Mouse (Mus musculus): ENCODE measurements around the gene Dok5. TPM values are rescaled to one million over a fixed set of nuclear protein-coding genes. Genes with fewer than 3 reads are reported as not detected.

Gene Dok5
- polyA plus RNA-seq, 1 experiment = 0.11 TPM

- Histone ChIP-seq H3K27ac (ENCODE audit: control insufficient read depth, insufficient read depth, low read depth, low read length) (no peak overlapping the region), H3K36me3 (ENCODE audit: control insufficient read depth, insufficient read depth, low read length) (no peaks in the 10 kb centered on the region), H3K27me3 (ENCODE audit: control insufficient read depth, insufficient read depth, low read length) (no peaks in the 10 kb centered on the region), H3K4me3 (ENCODE audit: control insufficient read depth, low read depth, low read length) (no peak overlapping the region), H3K4me1 (ENCODE audit: control insufficient read depth, insufficient read depth, low read length) (no peaks in the 10 kb centered on the region)
- TF ChIP-seq POLR2A (IDR thresholded peaks at IDR 0.05; ENCODE audit: control insufficient read depth, low read depth, low read length) (no peak), CTCF (IDR thresholded peaks at IDR 0.05; ENCODE audit: control insufficient read depth, insufficient read depth, insufficient replicate concordance, low read depth, low read length) (no peak)
Observed at GRCm38 (mm10) chr2:170771555-170771954, 39.9 kb downstream of the Dok5 start.

- H3K27ac ChIP-seq (ENCODE audit: control insufficient read depth, insufficient read depth, low read depth, low read length) = no peak overlapping the region
Observed at GRCm38 (mm10) chr2:170772126-170772884, 40.7 kb downstream of the Dok5 start.

DNA sequence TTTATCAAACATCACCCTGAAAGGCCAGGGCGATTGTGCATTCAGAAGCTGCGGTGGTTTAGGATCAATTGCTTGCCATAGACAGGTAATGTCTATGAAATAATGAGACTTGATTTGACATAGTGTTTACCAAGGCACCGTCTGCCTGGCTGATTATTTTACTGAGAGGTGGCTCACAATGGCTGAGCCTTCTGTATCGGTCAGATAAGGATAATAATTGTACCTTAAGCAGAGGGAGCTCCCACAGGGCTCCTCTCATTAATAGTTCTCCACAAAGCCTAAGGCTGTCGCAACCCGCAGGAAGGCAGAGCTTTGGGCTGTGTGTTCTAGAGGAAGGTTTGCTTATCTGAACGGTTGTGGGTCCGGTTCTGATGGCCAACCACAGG is 41.3 kb downstream of the Dok5 start:
- Histone ChIP-seq H3K27me3 (ENCODE audit: control insufficient read depth, insufficient read depth, low read length) (no peaks in the 10 kb centered on the region), H3K36me3 (ENCODE audit: control insufficient read depth, insufficient read depth, low read length) (no peaks in the 10 kb centered on the region), H3K4me3 (ENCODE audit: control insufficient read depth, low read depth, low read length) (peak overlapping the region; percentile 49), H3K4me1 (ENCODE audit: control insufficient read depth, insufficient read depth, low read length) (no peaks in the 10 kb centered on the region), H3K27ac (ENCODE audit: control insufficient read depth, insufficient read depth, low read depth, low read length) (no peak overlapping the region)
- TF ChIP-seq CTCF (IDR thresholded peaks at IDR 0.05; ENCODE audit: control insufficient read depth, insufficient read depth, insufficient replicate concordance, low read depth, low read length) (no peak), POLR2A (IDR thresholded peaks at IDR 0.05; ENCODE audit: control insufficient read depth, low read depth, low read length) (no peak)

More at GRCm38 (mm10) chr2:170772126-170772884, 40.7 kb downstream of the Dok5 start:
- Histone ChIP-seq H3K4me3 (ENCODE audit: control insufficient read depth, low read depth, low read length) (peak overlapping the region; percentile 49), H3K36me3 (ENCODE audit: control insufficient read depth, insufficient read depth, low read length) (no peaks in the 10 kb centered on the region), H3K4me1 (ENCODE audit: control insufficient read depth, insufficient read depth, low read length) (no peaks in the 10 kb centered on the region), H3K27me3 (ENCODE audit: control insufficient read depth, insufficient read depth, low read length) (no peaks in the 10 kb centered on the region)
- TF ChIP-seq POLR2A (IDR thresholded peaks at IDR 0.05; ENCODE audit: control insufficient read depth, low read depth, low read length) (no peak), CTCF (IDR thresholded peaks at IDR 0.05; ENCODE audit: control insufficient read depth, insufficient read depth, insufficient replicate concordance, low read depth, low read length) (no peak)

GRCm38 (mm10) chr2:170775577-170775976 is 44.0 kb downstream of the Dok5 start:
- Histone ChIP-seq H3K4me3 (ENCODE audit: control insufficient read depth, low read depth, low read length) (peak overlapping the region; percentile 90), H3K27ac (ENCODE audit: control insufficient read depth, insufficient read depth, low read depth, low read length) (peak overlapping the region; percentile 12; the same call in 1 of the 2 replicates), H3K4me1 (ENCODE audit: control insufficient read depth, insufficient read depth, low read length) (no peaks in the 10 kb centered on the region), H3K36me3 (ENCODE audit: control insufficient read depth, insufficient read depth, low read length) (no peaks in the 10 kb centered on the region), H3K27me3 (ENCODE audit: control insufficient read depth, insufficient read depth, low read length) (no peaks in the 10 kb centered on the region)
- TF ChIP-seq POLR2A (IDR thresholded peaks at IDR 0.05; ENCODE audit: control insufficient read depth, low read depth, low read length) (no peak; the same call in 1 of the 2 replicates), CTCF (IDR thresholded peaks at IDR 0.05; ENCODE audit: control insufficient read depth, insufficient read depth, insufficient replicate concordance, low read depth, low read length) (no peak)

GRCm38 (mm10) chr2:170776107-170776506 is 44.5 kb downstream of the Dok5 start:
- Histone ChIP-seq H3K27me3 (ENCODE audit: control insufficient read depth, insufficient read depth, low read length) (no peaks in the 10 kb centered on the region), H3K4me3 (ENCODE audit: control insufficient read depth, low read depth, low read length) (peak overlapping the region; percentile 90), H3K36me3 (ENCODE audit: control insufficient read depth, insufficient read depth, low read length) (no peaks in the 10 kb centered on the region), H3K27ac (ENCODE audit: control insufficient read depth, insufficient read depth, low read depth, low read length) (no peak overlapping the region), H3K4me1 (ENCODE audit: control insufficient read depth, insufficient read depth, low read length) (no peaks in the 10 kb centered on the region)
- no peak for TF ChIP-seq POLR2A (IDR thresholded peaks at IDR 0.05; ENCODE audit: control insufficient read depth, low read depth, low read length)
- no peak for TF ChIP-seq CTCF (IDR thresholded peaks at IDR 0.05; ENCODE audit: control insufficient read depth, insufficient read depth, insufficient replicate concordance, low read depth, low read length)

DNA sequence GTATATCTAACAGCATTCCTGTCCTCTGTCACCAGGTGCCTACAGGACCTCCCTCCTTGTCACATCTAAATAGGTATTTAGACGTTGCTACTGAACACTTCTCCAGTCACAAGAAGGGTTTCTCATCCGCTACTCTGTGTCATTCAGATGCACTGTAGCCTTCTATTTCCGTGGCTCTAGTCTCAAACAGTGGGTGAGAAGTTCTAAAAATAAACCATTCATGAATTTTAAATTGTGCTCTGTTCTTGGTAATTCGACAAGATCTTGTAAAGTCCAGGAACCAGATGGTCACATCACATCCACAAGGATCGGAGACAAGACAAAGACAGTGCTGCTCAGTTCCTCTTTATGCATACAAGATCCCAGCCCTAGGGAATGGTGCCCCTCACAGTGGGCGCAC is 46.0 kb downstream of the Dok5 start:
- H3K4me1 ChIP-seq (ENCODE audit: control insufficient read depth, insufficient read depth, low read length) = no peaks in the 10 kb centered on the region
- H3K36me3 ChIP-seq (ENCODE audit: control insufficient read depth, insufficient read depth, low read length) = no peaks in the 10 kb centered on the region
- H3K4me3 ChIP-seq (ENCODE audit: control insufficient read depth, low read depth, low read length) = no peak overlapping the region
- H3K27me3 ChIP-seq (ENCODE audit: control insufficient read depth, insufficient read depth, low read length) = no peaks in the 10 kb centered on the region
- no peak for TF ChIP-seq CTCF (IDR thresholded peaks at IDR 0.05; ENCODE audit: control insufficient read depth, insufficient read depth, insufficient replicate concordance, low read depth, low read length)
- TF ChIP-seq POLR2A (IDR thresholded peaks at IDR 0.05; ENCODE audit: control insufficient read depth, low read depth, low read length) = no peak
- no peak overlapping the region for H3K27ac ChIP-seq (ENCODE audit: control insufficient read depth, insufficient read depth, low read depth, low read length)

GRCm38 (mm10) chr2:170780010-170780750 is 48.6 kb downstream of the Dok5 start:
- no peaks in the 10 kb centered on the region for H3K27me3 ChIP-seq (ENCODE audit: control insufficient read depth, insufficient read depth, low read length)
- H3K4me1 ChIP-seq (ENCODE audit: control insufficient read depth, insufficient read depth, low read length) = no peaks in the 10 kb centered on the region
- TF ChIP-seq POLR2A (IDR thresholded peaks at IDR 0.05; ENCODE audit: control insufficient read depth, low read depth, low read length) (no peak), CTCF (IDR thresholded peaks at IDR 0.05; ENCODE audit: control insufficient read depth, insufficient read depth, insufficient replicate concordance, low read depth, low read length) (no peak)
- H3K36me3 ChIP-seq (ENCODE audit: control insufficient read depth, insufficient read depth, low read length) = no peaks in the 10 kb centered on the region
- no peak overlapping the region for H3K4me3 ChIP-seq (ENCODE audit: control insufficient read depth, low read depth, low read length)
- no peak overlapping the region for H3K27ac ChIP-seq (ENCODE audit: control insufficient read depth, insufficient read depth, low read depth, low read length)
